Comparison of ENCODE assay signal across 17 mouse cellular contexts in the genomic region with DNA sequence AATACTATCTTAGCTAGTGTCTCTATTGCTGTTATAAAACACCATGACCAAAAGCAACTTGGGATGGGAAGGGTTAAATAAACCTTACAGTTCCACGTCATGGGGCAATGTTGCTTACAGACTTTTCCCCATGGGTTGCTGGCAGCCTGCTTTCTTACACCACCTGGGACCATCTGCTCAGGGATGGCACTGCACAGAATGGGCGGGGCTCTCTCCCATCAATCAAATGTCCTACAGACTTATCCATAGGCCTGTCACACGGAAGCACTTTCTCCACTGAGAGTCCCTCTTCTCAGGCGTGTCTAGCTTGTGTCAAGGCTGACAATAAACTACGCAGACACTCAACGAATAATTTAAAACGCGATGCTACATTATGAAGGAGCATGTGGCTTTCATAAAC. TPM values are rescaled to one million over a fixed set of nuclear protein-coding genes. Genes with fewer than 3 reads are reported as not detected.
DNase-seq lines count a peak whose midpoint lies in the region; ATAC-seq and TF ChIP-seq lines count a peak whose summit lies in the region.
"Had no signal": no experiment of that assay in that cellular context is flagged by ENCODE, and none has a peak within 500 bp of the region (broad histone marks: within the 10 kb centered on the region; RNA-seq: fewer than 3 reads in every experiment).

No protein-coding gene starts in this region.

- no peaks in the 10 kb centered on the region for H3K27me3 ChIP-seq in cerebellum, adult 2 months (ENCODE audit: control insufficient read depth, insufficient read depth, low read length)
- H3K27me3 ChIP-seq in embryonic facial prominence, embryonic 15.5 days, result no peaks in the 10 kb centered on the region
- no peaks in the 10 kb centered on the region for H3K27me3 ChIP-seq in midbrain, postnatal 0 days (ENCODE audit: insufficient read depth, low read length)
- no peaks in the 10 kb centered on the region for H3K27me3 ChIP-seq in kidney, embryonic 15.5 days
- H3K27me3 ChIP-seq: embryonic facial prominence, embryonic 13.5 days; heart, embryonic 13.5 days; Patski had no signal

- 13% methylated on average over 8 of the region's 8 CpGs for WGBS in cerebellum, adult 2 months
- 45% methylated on average over 8 of the region's 8 CpGs for WGBS in embryonic facial prominence, embryonic 15.5 days
- 63% methylated on average over 8 of the region's 8 CpGs for WGBS in midbrain, postnatal 0 days
- 80% methylated on average over 8 of the region's 8 CpGs for WGBS in kidney, embryonic 15.5 days

- peak overlapping the region; percentile 56 for H3K27ac ChIP-seq in left cerebral cortex, adult 2 months
- H3K27ac ChIP-seq in cerebellum, adult 2 months (ENCODE audit: insufficient read depth, low read length), result peak overlapping the region; percentile 39; the same call in 1 of the 2 replicates
- no peak overlapping the region for H3K27ac ChIP-seq in embryonic facial prominence, embryonic 15.5 days (replicated peaks)
- no peak overlapping the region for H3K27ac ChIP-seq in midbrain, postnatal 0 days (ENCODE audit: low read depth, low read length)
- no peak overlapping the region for H3K27ac ChIP-seq in kidney, embryonic 15.5 days
- H3K27ac ChIP-seq: embryonic facial prominence, embryonic 13.5 days; gastrocnemius, adult 2 months; heart, embryonic 13.5 days had no signal

- peak; percentile 36; the same call in 1 of the 2 replicates for TF ChIP-seq POLR2A in cerebellum, adult 2 months (IDR thresholded peaks at IDR 0.05; ENCODE audit: borderline replicate concordance, insufficient read depth, low read length)

- DNase-seq in left cerebral cortex, adult 2 months (ENCODE audit: extremely low spot score in 1 of 2, low spot score in 2 of 2), result peak in 1 of 2 experiments; percentile 31
- DNase-seq in left cerebral cortex, postnatal 25 days (ENCODE audit: low spot score in 2 of 2), result no peak
- DNase-seq in cerebellum, adult 2 months, result peak; percentile 94 to 98
- peak; percentile 74 for DNase-seq in midbrain, postnatal 0 days (ENCODE audit: low spot score)
- DNase-seq in left cerebral cortex, adult 11 months (ENCODE audit: low spot score), result no peak
- DNase-seq: adrenal gland, postnatal 14 days; gastrocnemius, adult 2 months; kidney, postnatal 4 days; thymus, postnatal 14 days had no signal

- peak; percentile 75 for ATAC-seq in embryonic facial prominence, embryonic 15.5 days (ENCODE audit: insufficient number of reproducible peaks, low FRiP score, low TSS enrichment, low read depth)
- ATAC-seq in midbrain, postnatal 0 days (ENCODE audit: low FRiP score), result no peak
- ATAC-seq in megakaryocyte-erythroid progenitor cell, adult 5-6 weeks (replicated peaks; ENCODE audit: low FRiP score, low TSS enrichment, poor library complexity, severe bottlenecking), result no peak
- no peak for ATAC-seq in kidney, embryonic 15.5 days (replicated peaks; ENCODE audit: low FRiP score)
- ATAC-seq: CD4-positive, CD25-positive, alpha-beta regulatory T cell, adult 4 months; Patski had no signal

- TF ChIP-seq CTCF in left cerebral cortex, adult 2 months (IDR thresholded peaks at IDR 0.05), result no peak
- no peak for TF ChIP-seq CTCF in cerebellum, adult 2 months (IDR thresholded peaks at IDR 0.05; ENCODE audit: borderline replicate concordance, insufficient read depth, low read depth, low read length)
- TF ChIP-seq CTCF in midbrain, postnatal 0 days (IDR thresholded peaks at IDR 0.05), result no peak

- H3K4me1 ChIP-seq in cerebellum, adult 2 months (ENCODE audit: control insufficient read depth, insufficient read depth, low read length), result peaks cover 46% of the 10 kb centered on the region
- peaks cover 8% of the 10 kb centered on the region; the same call in 1 of the 2 replicates for H3K4me1 ChIP-seq in embryonic facial prominence, embryonic 15.5 days
- peaks cover 2% of the 10 kb centered on the region; the same call in 1 of the 2 replicates for H3K4me1 ChIP-seq in midbrain, postnatal 0 days (ENCODE audit: insufficient read depth, low read length)
- peaks cover 15% of the 10 kb centered on the region for H3K4me1 ChIP-seq in kidney, embryonic 15.5 days

- no peaks in the 10 kb centered on the region for H3K9me3 ChIP-seq in embryonic facial prominence, embryonic 15.5 days (replicated peaks)
- no peaks in the 10 kb centered on the region for H3K9me3 ChIP-seq in midbrain, postnatal 0 days (ENCODE audit: low read length)
- no peaks in the 10 kb centered on the region for H3K9me3 ChIP-seq in kidney, embryonic 15.5 days (replicated peaks)
- H3K9me3 ChIP-seq: embryonic facial prominence, embryonic 13.5 days; heart, embryonic 13.5 days had no signal

- no peak overlapping the region for H3K4me2 ChIP-seq in embryonic facial prominence, embryonic 15.5 days (replicated peaks)
- H3K4me2 ChIP-seq in midbrain, postnatal 0 days (ENCODE audit: low read depth, low read length, poor library complexity, severe bottlenecking), result no peak overlapping the region
- H3K4me2 ChIP-seq in kidney, embryonic 15.5 days, result no peak overlapping the region
- H3K4me2 ChIP-seq: embryonic facial prominence, embryonic 13.5 days; heart, embryonic 13.5 days had no signal

- intact Hi-C loops in left cerebral cortex, adult 2 months (cut with DNase I), result no loop called here
- intact Hi-C loops in left cerebral cortex, postnatal 25 days (cut with DNase I), result no loop called here

- no peaks in the 10 kb centered on the region for H3K36me3 ChIP-seq in embryonic facial prominence, embryonic 15.5 days
- H3K36me3 ChIP-seq in midbrain, postnatal 0 days (ENCODE audit: insufficient read depth, low read length), result peaks cover 11% of the 10 kb centered on the region; the same call in 1 of the 2 replicates
- peaks cover 21% of the 10 kb centered on the region for H3K36me3 ChIP-seq in kidney, embryonic 15.5 days
- H3K36me3 ChIP-seq: embryonic facial prominence, embryonic 13.5 days had no signal

- no peak overlapping the region for H3K9ac ChIP-seq in embryonic facial prominence, embryonic 15.5 days
- no peak overlapping the region for H3K9ac ChIP-seq in midbrain, postnatal 0 days (replicated peaks; ENCODE audit: low read length, poor library complexity, severe bottlenecking)
- no peak overlapping the region for H3K9ac ChIP-seq in kidney, embryonic 15.5 days
- H3K9ac ChIP-seq: embryonic facial prominence, embryonic 13.5 days; heart, embryonic 13.5 days had no signal

- no peak overlapping the region for H3K4me3 ChIP-seq in left cerebral cortex, adult 2 months
- no peak overlapping the region for H3K4me3 ChIP-seq in cerebellum, adult 2 months (replicated peaks; ENCODE audit: insufficient read depth, low read depth, low read length)
- no peak overlapping the region for H3K4me3 ChIP-seq in embryonic facial prominence, embryonic 15.5 days (replicated peaks)
- H3K4me3 ChIP-seq in midbrain, postnatal 0 days (ENCODE audit: low read depth, low read length), result no peak overlapping the region
- H3K4me3 ChIP-seq in kidney, embryonic 15.5 days (replicated peaks), result no peak overlapping the region
- H3K4me3 ChIP-seq: embryonic facial prominence, embryonic 13.5 days; gastrocnemius, adult 2 months; heart, embryonic 13.5 days had no signal

RNA-seq across cellular contexts. Expression of a gene that starts 12.7 kb away (rescaled TPM):
- total RNA-seq in left cerebral cortex, adult 2 months (2021), result 100 to 1,000 TPM; 103 to 122 TPM
- 10 to 100 TPM; 89.4 to 96.4 TPM for total RNA-seq in left cerebral cortex, postnatal 25 days (2021)
- 106 and 115 TPM in 2 replicates for polyA plus RNA-seq in cerebellum, adult 2 months (2012; rRNA removed)
- polyA plus RNA-seq in embryonic facial prominence, embryonic 15.5 days (2015; fragmentation: Nextera tagmentation; extraction: Ambion mirVana), result 5.3 and 5.8 TPM in 2 replicates
- 15.7 and 25.2 TPM in 2 replicates for total RNA-seq in midbrain, postnatal 0 days (2014; rRNA removed)
- 9.5 and 10.8 TPM in 2 replicates for polyA plus RNA-seq in midbrain, postnatal 0 days (2015; fragmentation: Nextera tagmentation; extraction: Ambion mirVana)
- total RNA-seq in megakaryocyte-erythroid progenitor cell, adult 5-6 weeks (2014; fragmentation: Nextera tagmentation), result not detected in 2 replicates
- total RNA-seq in megakaryocyte-erythroid progenitor cell, adult 5-6 weeks (2017), result not detected in 2 replicates
- 6.0 and 6.4 TPM in 2 replicates for polyA plus RNA-seq in kidney, embryonic 15.5 days (2015; fragmentation: Nextera tagmentation; extraction: Ambion mirVana)
- total RNA-seq: megakaryocyte, adult 5-6 weeks had no signal

Comparison
In these comparisons a context has a peak if more than half of its experiments do, and no peak if none do; other contexts are left out.
1. DNase-seq: peak in cerebellum, adult 2 months (2 of 2) and midbrain, postnatal 0 days (single experiment); none in left cerebral cortex, postnatal 25 days (0 of 2) and left cerebral cortex, adult 11 months (single experiment).
2. H3K27ac ChIP-seq: peak in left cerebral cortex, adult 2 months (single experiment) and cerebellum, adult 2 months (single experiment); none in embryonic facial prominence, embryonic 15.5 days (single experiment), midbrain, postnatal 0 days (single experiment) and kidney, embryonic 15.5 days (single experiment).
3. RNA of a gene that starts 12.7 kb away (total RNA-seq): 103 to 122 TPM in left cerebral cortex, adult 2 months, 89.4 to 96.4 TPM in left cerebral cortex, postnatal 25 days and 15.7 to 25.2 TPM in midbrain, postnatal 0 days; not detected in megakaryocyte-erythroid progenitor cell, adult 5-6 weeks; every median in the first group is over 10 times any median in the second.